Mouse (Mus musculus): ENCODE results near the gene Gnas. TPM values are rescaled to one million over a fixed set of nuclear protein-coding genes. Genes with fewer than 3 reads are reported as not detected.

Gene Gnas
- 645 TPM for polyA plus RNA-seq (2017; shearing (Covaris generic))

GRCm38 (mm10) chr2:174284011-174284410 is at the start of gene Gnas:
Gene Gnas (plus strand): TSS chr2:174284320.

DNA sequence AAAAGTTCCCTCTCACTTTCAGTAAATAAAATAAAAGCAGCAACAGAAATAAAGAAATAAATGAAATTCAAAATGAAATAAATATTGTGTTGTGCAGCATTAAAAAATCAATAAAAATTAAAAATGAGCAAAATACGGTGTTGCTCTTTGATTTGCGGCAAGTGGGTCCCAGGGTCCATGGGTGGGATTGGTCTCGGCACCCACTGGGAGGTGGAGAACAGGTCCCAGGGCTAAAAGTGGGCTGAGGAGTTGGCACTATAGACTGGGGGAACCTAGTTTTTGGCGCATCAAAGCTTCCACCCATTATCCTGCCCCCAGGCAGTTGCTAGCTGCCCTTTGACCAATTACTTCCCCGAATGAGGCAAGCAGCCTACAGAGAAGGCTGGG is 62.5 kb downstream of the Gnas start, which contains the start of gene Gm20721:
Gene Gm20721, minus strand, starts transcription at position 101 of the 387 bp plus-strand sequence.

Other genes with a start within 250 kb of the Gnas start
- 21.1 TPM for gene Stx16, start 208.0 kb upstream of the Gnas start, polyA plus RNA-seq (2017; shearing (Covaris generic))
- gene Npepl1, start 174.0 kb upstream of the Gnas start, polyA plus RNA-seq (2017; shearing (Covaris generic)): 107 TPM
- gene Gm20721, start 62.4 kb downstream of the Gnas start, polyA plus RNA-seq (2017; shearing (Covaris generic)): 7.1 TPM
- gene Nelfcd, start 131.5 kb downstream of the Gnas start, polyA plus RNA-seq (2017; shearing (Covaris generic)): 40.1 TPM
- 35.1 TPM for gene Ctsz, start 154.7 kb downstream of the Gnas start, polyA plus RNA-seq (2017; shearing (Covaris generic))
- not detected for gene Tubb1, start 166.4 kb downstream of the Gnas start, polyA plus RNA-seq (2017; shearing (Covaris generic))
- gene Atp5e, start 179.8 kb downstream of the Gnas start, polyA plus RNA-seq (2017; shearing (Covaris generic)): 255 TPM
- 60.5 TPM for gene Prelid3b, start 188.8 kb downstream of the Gnas start, polyA plus RNA-seq (2017; shearing (Covaris generic))